9 mouse cellular contexts compared by ENCODE assay signal in the genomic region with DNA sequence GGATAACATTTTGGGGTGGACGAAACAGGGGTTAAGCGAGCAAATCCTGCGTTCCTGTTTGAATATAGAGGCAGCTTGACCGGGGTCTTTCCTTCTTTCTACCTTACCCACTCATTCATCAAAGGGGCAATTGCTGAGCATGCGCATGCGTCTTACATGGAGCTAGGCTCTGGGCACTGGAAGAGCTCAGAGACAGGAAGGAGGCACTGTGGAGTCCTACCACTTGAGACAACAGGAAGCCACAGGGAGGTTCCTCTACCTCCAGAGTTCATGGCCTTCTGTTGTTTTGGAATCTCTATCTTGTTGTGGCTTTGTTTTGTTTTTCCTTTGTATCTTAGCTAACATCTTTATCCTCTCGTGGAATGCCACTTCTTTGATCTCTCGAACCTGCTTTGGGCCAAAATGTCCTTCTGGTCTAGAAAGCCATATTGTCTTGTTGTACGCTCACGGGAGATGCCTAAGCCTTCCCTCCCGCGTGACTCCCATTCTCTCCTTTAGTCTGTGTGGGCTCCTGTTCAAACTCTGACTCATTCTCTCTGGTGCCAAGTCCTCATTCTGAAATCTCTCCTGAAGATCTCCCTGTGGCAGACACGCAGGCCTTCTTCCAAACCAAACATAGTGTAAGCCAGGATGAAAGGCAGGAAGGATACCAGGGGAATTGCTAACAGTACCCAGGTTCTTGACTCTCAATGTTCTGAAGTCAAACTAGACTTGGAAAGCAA.
DNase-seq lines count a peak whose midpoint lies in the region; ATAC-seq and TF ChIP-seq lines count a peak whose summit lies in the region.
"Had no signal": no experiment of that assay in that cellular context is flagged by ENCODE, and none has a peak within 500 bp of the region (broad histone marks: within the 10 kb centered on the region; RNA-seq: fewer than 3 reads in every experiment).

No protein-coding gene starts in this region.

- no peak overlapping the region for H3K9ac ChIP-seq in kidney, embryonic 14.5 days (ENCODE audit: low read depth, low read length)
- no peak overlapping the region for H3K9ac ChIP-seq in stomach, postnatal 0 days (ENCODE audit: low read length)
- H3K9ac ChIP-seq in intestine, embryonic 16.5 days (ENCODE audit: low read depth, low read length): no peak overlapping the region
- H3K9ac ChIP-seq: midbrain, embryonic 12.5 days had no signal

- no peak overlapping the region for H3K27ac ChIP-seq in kidney, embryonic 14.5 days (ENCODE audit: low read depth, low read length)
- no peak overlapping the region for H3K27ac ChIP-seq in stomach, postnatal 0 days (replicated peaks)
- no peak overlapping the region for H3K27ac ChIP-seq in intestine, embryonic 16.5 days (ENCODE audit: low read length)
- H3K27ac ChIP-seq: midbrain, embryonic 12.5 days had no signal

- ATAC-seq in kidney, embryonic 14.5 days (ENCODE audit: low FRiP score, low TSS enrichment): no peak
- peak; percentile 47; the same call in 1 of the 2 replicates for ATAC-seq in stomach, postnatal 0 days (ENCODE audit: low FRiP score, low TSS enrichment)
- no peak for ATAC-seq in intestine, embryonic 16.5 days

- H3K27me3 ChIP-seq in kidney, embryonic 14.5 days (ENCODE audit: control insufficient read depth, insufficient read depth, low read length): no peaks in the 10 kb centered on the region
- H3K27me3 ChIP-seq in stomach, postnatal 0 days (ENCODE audit: control insufficient read depth, insufficient read depth, low read length): no peaks in the 10 kb centered on the region
- no peaks in the 10 kb centered on the region for H3K27me3 ChIP-seq in intestine, embryonic 16.5 days (replicated peaks; ENCODE audit: control insufficient read depth, insufficient read depth, low read length)
- H3K27me3 ChIP-seq: midbrain, embryonic 12.5 days had no signal

- no peak for TF ChIP-seq EP300 in stomach, postnatal 0 days (optimal IDR thresholded peaks at IDR 0.05)

- 82% methylated on average over 13 of the region's 13 CpGs for WGBS in kidney, embryonic 14.5 days
- WGBS in stomach, postnatal 0 days: 56% methylated on average over 13 of the region's 13 CpGs
- 77% methylated on average over 13 of the region's 13 CpGs for WGBS in intestine, embryonic 16.5 days

- no peak overlapping the region for H3K4me2 ChIP-seq in kidney, embryonic 14.5 days (replicated peaks; ENCODE audit: low read depth, low read length)
- no peak overlapping the region for H3K4me2 ChIP-seq in stomach, postnatal 0 days (replicated peaks; ENCODE audit: low read depth)
- H3K4me2 ChIP-seq in intestine, embryonic 16.5 days (ENCODE audit: low read depth, low read length): no peak overlapping the region
- H3K4me2 ChIP-seq: midbrain, embryonic 12.5 days had no signal

- no peak for TF ChIP-seq CTCF in stomach, postnatal 0 days (IDR thresholded peaks at IDR 0.05; ENCODE audit: low read depth)

- peak; percentile 74 for DNase-seq in kidney, adult 11 months
- DNase-seq in R1 (ENCODE audit: low read depth, low spot score): peak; percentile 28
- peak; percentile 71 to 84 for DNase-seq in cerebellum, postnatal 36 days
- peak; percentile 50 for DNase-seq in kidney, postnatal 14 days
- peak; percentile 25 for DNase-seq in stomach, postnatal 0 days (ENCODE audit: low spot score)
- DNase-seq in thymus, postnatal 0 days (ENCODE audit: low spot score): no peak

- no peaks in the 10 kb centered on the region for H3K4me1 ChIP-seq in kidney, embryonic 14.5 days (ENCODE audit: control insufficient read depth, insufficient read depth, low read length)
- no peaks in the 10 kb centered on the region for H3K4me1 ChIP-seq in stomach, postnatal 0 days (replicated peaks; ENCODE audit: control insufficient read depth, insufficient read depth)
- no peaks in the 10 kb centered on the region for H3K4me1 ChIP-seq in intestine, embryonic 16.5 days (ENCODE audit: control insufficient read depth, insufficient read depth, low read length)
- H3K4me1 ChIP-seq: midbrain, embryonic 12.5 days had no signal

- no peak overlapping the region for H3K4me3 ChIP-seq in kidney, embryonic 14.5 days (ENCODE audit: low read length)
- no peak overlapping the region for H3K4me3 ChIP-seq in stomach, postnatal 0 days (ENCODE audit: low read depth, low read length)
- no peak overlapping the region for H3K4me3 ChIP-seq in intestine, embryonic 16.5 days (ENCODE audit: low read length)
- H3K4me3 ChIP-seq: midbrain, embryonic 12.5 days had no signal

- no peaks in the 10 kb centered on the region for H3K36me3 ChIP-seq in kidney, embryonic 14.5 days (ENCODE audit: control insufficient read depth, insufficient read depth, low read length)
- H3K36me3 ChIP-seq in stomach, postnatal 0 days (ENCODE audit: control insufficient read depth, insufficient read depth, low read length): no peaks in the 10 kb centered on the region
- H3K36me3 ChIP-seq in intestine, embryonic 16.5 days (ENCODE audit: control insufficient read depth, insufficient read depth, low read length): no peaks in the 10 kb centered on the region
- H3K36me3 ChIP-seq: midbrain, embryonic 12.5 days had no signal

- H3K9me3 ChIP-seq in kidney, embryonic 14.5 days (ENCODE audit: control insufficient read depth, low read length): no peaks in the 10 kb centered on the region; the same call in 1 of the 2 replicates
- H3K9me3 ChIP-seq in stomach, postnatal 0 days (ENCODE audit: control insufficient read depth, low read length): no peaks in the 10 kb centered on the region
- H3K9me3 ChIP-seq in intestine, embryonic 16.5 days (ENCODE audit: control insufficient read depth, low read length): peaks cover 6% of the 10 kb centered on the region
